Mouse (Mus musculus): ENCODE data around the gene Traf6. TPM values are rescaled to one million over a fixed set of nuclear protein-coding genes. Genes with fewer than 3 reads are reported as not detected.

The Traf6 gene
- polyA plus RNA-seq, 1 experiment, result 17.6 TPM

DNA sequence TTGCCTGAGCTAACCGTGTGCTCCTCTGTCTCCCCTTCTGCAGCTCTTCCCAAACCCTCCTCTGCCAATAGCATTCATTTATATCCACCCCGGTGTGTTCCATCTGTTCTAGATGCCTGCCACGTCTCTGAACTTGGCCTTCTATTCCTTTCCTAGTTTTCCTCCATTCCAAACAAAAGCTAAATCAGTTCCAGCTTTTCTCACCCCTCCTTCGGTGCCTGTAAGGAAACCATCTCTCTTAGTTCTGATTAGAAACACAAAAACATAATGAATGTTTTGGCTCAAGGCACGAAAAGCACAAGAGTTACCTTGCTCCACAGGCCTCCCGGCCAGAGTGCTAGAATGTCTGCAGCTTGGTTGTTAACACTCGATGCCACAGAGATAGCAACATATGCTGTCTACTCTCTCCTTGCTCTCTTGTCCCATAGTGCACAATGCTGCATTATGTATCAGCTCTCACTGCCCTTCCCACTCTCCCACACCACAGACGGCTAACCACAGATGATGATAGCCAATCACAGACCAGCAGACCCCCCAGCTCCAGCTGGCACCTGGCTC, 29.0 kb upstream of the Traf6 start, which contains the start of the genes Rag1 and B230118H07Rik:
Gene Rag1 (minus strand): TSS at position 388 of the 558 bp plus-strand sequence.
Gene B230118H07Rik (minus strand): TSS at position 419 of the 558 bp plus-strand sequence.
- TF ChIP-seq POLR2A (IDR thresholded peaks at IDR 0.05; ENCODE audit: insufficient read depth, low read length), result no peak
- no peak for TF ChIP-seq CTCF (IDR thresholded peaks at IDR 0.05; ENCODE audit: low read depth, low read length)
- TF ChIP-seq EP300 (IDR thresholded peaks at IDR 0.05; ENCODE audit: insufficient read depth, low read depth, low read length), result no peak
- H3K27me3 ChIP-seq (ENCODE audit: control insufficient read depth, insufficient read depth, low read length, poor library complexity, severe bottlenecking), result no peaks in the 10 kb centered on the region
- H3K9ac ChIP-seq (ENCODE audit: low read depth, poor library complexity, severe bottlenecking), result no peak within 1 kb of the TSS
- H3K27ac ChIP-seq (ENCODE audit: insufficient read depth, low read length), result no peak within 1 kb of the TSS
- H3K36me3 ChIP-seq (ENCODE audit: control insufficient read depth, insufficient read depth, low read length, poor library complexity, severe bottlenecking), result no peaks in the 10 kb centered on the region
- H3K9me3 ChIP-seq (replicated peaks; ENCODE audit: control insufficient read depth, insufficient read depth, low read length, poor library complexity, severe bottlenecking), result no peaks in the 10 kb centered on the region
- no peak within 1 kb of the TSS for H3K4me3 ChIP-seq (ENCODE audit: low read depth, low read length)
- no peaks in the 10 kb centered on the region for H3K4me1 ChIP-seq (ENCODE audit: control insufficient read depth, insufficient read depth, low read length)

DNA sequence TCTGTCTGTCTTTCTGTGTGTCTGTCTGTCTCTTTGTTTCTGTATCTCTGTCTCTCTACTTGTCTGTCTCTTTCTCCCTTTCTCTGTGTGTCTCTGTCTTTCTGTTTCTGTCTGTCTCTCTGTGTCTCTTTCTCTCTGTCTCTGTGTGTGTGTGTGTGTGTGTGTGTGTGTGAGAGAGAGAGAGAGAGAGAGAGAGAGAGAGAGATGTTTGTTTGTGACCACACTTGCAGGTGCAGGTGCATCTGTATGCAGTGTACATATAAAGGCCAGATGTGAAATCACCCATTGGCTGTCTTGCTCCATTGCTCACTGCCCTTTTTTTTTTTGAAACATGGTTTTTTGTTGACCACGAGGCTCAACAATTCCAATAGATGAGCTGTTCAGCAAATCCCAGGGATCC, 27.8 kb upstream of the Traf6 start:
- H3K9ac ChIP-seq (ENCODE audit: low read depth, poor library complexity, severe bottlenecking), result no peak overlapping the region
- no peaks in the 10 kb centered on the region for H3K4me1 ChIP-seq (ENCODE audit: control insufficient read depth, insufficient read depth, low read length)
- H3K27ac ChIP-seq (ENCODE audit: insufficient read depth, low read length), result no peak overlapping the region
- TF ChIP-seq POLR2A (IDR thresholded peaks at IDR 0.05; ENCODE audit: insufficient read depth, low read length) (no peak), EP300 (IDR thresholded peaks at IDR 0.05; ENCODE audit: insufficient read depth, low read depth, low read length) (no peak), CTCF (IDR thresholded peaks at IDR 0.05; ENCODE audit: low read depth, low read length) (no peak)
- H3K4me3 ChIP-seq (ENCODE audit: low read depth, low read length), result no peak overlapping the region
- H3K27me3 ChIP-seq (ENCODE audit: control insufficient read depth, insufficient read depth, low read length, poor library complexity, severe bottlenecking), result no peaks in the 10 kb centered on the region
- no peaks in the 10 kb centered on the region for H3K9me3 ChIP-seq (replicated peaks; ENCODE audit: control insufficient read depth, insufficient read depth, low read length, poor library complexity, severe bottlenecking)
- H3K36me3 ChIP-seq (ENCODE audit: control insufficient read depth, insufficient read depth, low read length, poor library complexity, severe bottlenecking), result no peaks in the 10 kb centered on the region

- Histone ChIP-seq H3K27me3 (ENCODE audit: control insufficient read depth, insufficient read depth, low read length, poor library complexity, severe bottlenecking) (no peaks in the 10 kb centered on the region), H3K4me1 (ENCODE audit: control insufficient read depth, insufficient read depth, low read length) (no peaks in the 10 kb centered on the region), H3K4me3 (ENCODE audit: low read depth, low read length) (no peak overlapping the region), H3K27ac (ENCODE audit: insufficient read depth, low read length) (no peak overlapping the region), H3K36me3 (ENCODE audit: control insufficient read depth, insufficient read depth, low read length, poor library complexity, severe bottlenecking) (no peaks in the 10 kb centered on the region), H3K9ac (ENCODE audit: low read depth, poor library complexity, severe bottlenecking) (no peak overlapping the region), H3K9me3 (replicated peaks; ENCODE audit: control insufficient read depth, insufficient read depth, low read length, poor library complexity, severe bottlenecking) (no peaks in the 10 kb centered on the region)
- no peak for TF ChIP-seq CTCF (IDR thresholded peaks at IDR 0.05; ENCODE audit: low read depth, low read length)
- TF ChIP-seq EP300 (IDR thresholded peaks at IDR 0.05; ENCODE audit: insufficient read depth, low read depth, low read length), result no peak
- TF ChIP-seq POLR2A (IDR thresholded peaks at IDR 0.05; ENCODE audit: insufficient read depth, low read length), result no peak
These were observed 25.9 kb upstream of the Traf6 start for GRCm38 (mm10) chr2:101652204-101652920.

GRCm38 (mm10) chr2:101652921-101653597, 25.2 kb upstream of the Traf6 start:
- no peaks in the 10 kb centered on the region for H3K27me3 ChIP-seq (ENCODE audit: control insufficient read depth, insufficient read depth, low read length, poor library complexity, severe bottlenecking)
- no peak overlapping the region for H3K4me3 ChIP-seq (ENCODE audit: low read depth, low read length)
- no peaks in the 10 kb centered on the region for H3K9me3 ChIP-seq (replicated peaks; ENCODE audit: control insufficient read depth, insufficient read depth, low read length, poor library complexity, severe bottlenecking)
- no peaks in the 10 kb centered on the region for H3K4me1 ChIP-seq (ENCODE audit: control insufficient read depth, insufficient read depth, low read length)
- no peak overlapping the region for H3K9ac ChIP-seq (ENCODE audit: low read depth, poor library complexity, severe bottlenecking)
- H3K27ac ChIP-seq (ENCODE audit: insufficient read depth, low read length), result no peak overlapping the region
- H3K36me3 ChIP-seq (ENCODE audit: control insufficient read depth, insufficient read depth, low read length, poor library complexity, severe bottlenecking), result no peaks in the 10 kb centered on the region
- TF ChIP-seq CTCF (IDR thresholded peaks at IDR 0.05; ENCODE audit: low read depth, low read length), result peak; percentile 51
- TF ChIP-seq EP300 (IDR thresholded peaks at IDR 0.05; ENCODE audit: insufficient read depth, low read depth, low read length), result no peak

GRCm38 (mm10) chr2:101660536-101660935, 17.7 kb upstream of the Traf6 start:
- Histone ChIP-seq H3K9me3 (replicated peaks; ENCODE audit: control insufficient read depth, insufficient read depth, low read length, poor library complexity, severe bottlenecking) (no peaks in the 10 kb centered on the region), H3K4me1 (ENCODE audit: control insufficient read depth, insufficient read depth, low read length) (no peaks in the 10 kb centered on the region)

More at GRCm38 (mm10) chr2:101660536-101660935, 17.7 kb upstream of the Traf6 start:
- Histone ChIP-seq H3K36me3 (ENCODE audit: control insufficient read depth, insufficient read depth, low read length, poor library complexity, severe bottlenecking) (no peaks in the 10 kb centered on the region), H3K27ac (ENCODE audit: insufficient read depth, low read length) (no peak overlapping the region), H3K9ac (ENCODE audit: low read depth, poor library complexity, severe bottlenecking) (no peak overlapping the region), H3K27me3 (ENCODE audit: control insufficient read depth, insufficient read depth, low read length, poor library complexity, severe bottlenecking) (no peaks in the 10 kb centered on the region), H3K4me3 (ENCODE audit: low read depth, low read length) (no peak overlapping the region)
- TF ChIP-seq CTCF (IDR thresholded peaks at IDR 0.05; ENCODE audit: low read depth, low read length) (no peak), EP300 (IDR thresholded peaks at IDR 0.05; ENCODE audit: insufficient read depth, low read depth, low read length) (no peak), POLR2A (IDR thresholded peaks at IDR 0.05; ENCODE audit: insufficient read depth, low read length) (no peak)
